Mouse (Mus musculus): ENCODE measurements around the gene Atad1. TPM values are rescaled to one million over a fixed set of nuclear protein-coding genes. Genes with fewer than 3 reads are reported as not detected.

The Atad1 gene
- polyA plus RNA-seq, 1 experiment from 2014 or later, result 62.8 TPM

DNA sequence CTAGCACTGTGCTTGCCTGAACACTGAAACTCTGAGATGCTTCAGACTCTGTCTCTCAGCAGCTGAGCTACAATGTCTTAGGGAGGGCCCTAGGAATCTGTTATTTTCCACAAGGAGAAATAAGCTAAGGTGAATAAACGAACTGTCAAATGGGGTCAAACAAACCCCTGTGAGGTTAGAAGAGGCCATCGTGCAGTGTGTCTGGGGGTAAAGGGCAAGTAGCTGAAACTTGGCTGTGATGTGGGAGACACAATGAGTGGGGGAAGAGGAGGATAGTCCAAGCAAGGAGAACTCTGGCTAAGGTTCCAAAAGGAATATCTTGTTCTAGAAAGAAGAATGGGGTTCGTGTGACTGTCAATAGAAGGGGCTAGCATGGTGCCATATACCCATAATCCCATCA, 117.4 kb downstream of the Atad1 start:
- Histone ChIP-seq H3K9ac (ENCODE audit: low read length) (no peak overlapping the region), H3K4me2 (ENCODE audit: low read depth, low read length) (no peak overlapping the region), H3K4me1 (replicated peaks; ENCODE audit: control insufficient read depth, insufficient read depth, low read length) (no peaks in the 10 kb centered on the region), H3K27me3 (ENCODE audit: control insufficient read depth, insufficient read depth, low read depth, low read length) (no peaks in the 10 kb centered on the region), H3K36me3 (ENCODE audit: control insufficient read depth, insufficient read depth, low read length) (no peaks in the 10 kb centered on the region), H3K4me3 (ENCODE audit: low read length) (no peak overlapping the region), H3K27ac (ENCODE audit: low read length) (no peak overlapping the region), H3K9me3 (ENCODE audit: control insufficient read depth, low read length) (no peaks in the 10 kb centered on the region)
- 36% methylated on average over 3 of the region's 3 CpGs for WGBS
- no peak for ATAC-seq (ENCODE audit: low read depth)

Other genes starting within 250 kb of the Atad1 start
- gene Papss2, start 144.0 kb downstream of the Atad1 start, polyA plus RNA-seq (2015; fragmentation: Nextera tagmentation; extraction: Ambion mirVana), result 3.1 and 3.4 TPM in 2 replicates
- 9.1 and 9.5 TPM in 2 replicates for gene Pten, start 17.7 kb upstream of the Atad1 start, polyA plus RNA-seq (2015; fragmentation: Nextera tagmentation; extraction: Ambion mirVana)